Comparison of ENCODE assay signal across 19 mouse cellular contexts in genomic region chr14:43879966-43880545, GRCm38 (mm10). TPM values are rescaled to one million over a fixed set of nuclear protein-coding genes. Genes with fewer than 3 reads are reported as not detected.
"Had no signal": no experiment of that assay in that cellular context is flagged by ENCODE, and none has a peak within 500 bp of the region (broad histone marks: within the 10 kb centered on the region; RNA-seq: fewer than 3 reads in every experiment).

No protein-coding gene starts in this region.

RNA-seq across cellular contexts. Expression of gene Ear1, which starts 4.7 kb away (rescaled TPM):
- total RNA-seq: liver, adult 2 months; midbrain, postnatal 0 days had no signal
- polyA plus RNA-seq: lung, embryonic 15.5 days; macrophage; midbrain, embryonic 11.5 days; midbrain, embryonic 13.5 days; midbrain, embryonic 15.5 days; midbrain, postnatal 0 days; neural tube, embryonic 12.5 days; neural tube, embryonic 14.5 days; testis, adult 2 months had no signal

RNA-seq across cellular contexts. Expression of gene Ear10, which starts 43.3 kb away (rescaled TPM):
- total RNA-seq: liver, adult 2 months; midbrain, postnatal 0 days; monocyte, adult 5-6 weeks; neutrophil, adult 5-6 weeks had no signal
- polyA plus RNA-seq: liver, adult 2 months; lung, adult 2 months; lung, embryonic 15.5 days; lung, postnatal 0 days; macrophage; midbrain, embryonic 11.5 days; midbrain, embryonic 13.5 days; midbrain, embryonic 15.5 days; midbrain, postnatal 0 days; neural tube, embryonic 12.5 days; neural tube, embryonic 14.5 days; spleen, adult 2 months; stomach, embryonic 15.5 days; stomach, postnatal 0 days; thymus, adult 2 months; urinary bladder, adult 2 months had no signal

RNA-seq across cellular contexts. Expression of gene Gm8113, which starts 45.1 kb away (rescaled TPM):
- total RNA-seq: neutrophil, adult 5-6 weeks had no signal
